Mouse (Mus musculus) embryonic facial prominence, embryonic 13.5 days (tissue): ENCODE measurements around the gene Syt17. TPM values are rescaled to one million over a fixed set of nuclear protein-coding genes. Genes with fewer than 3 reads are reported as not detected.
"Not testable (repeated sequence)": the region's sequence is repeated elsewhere in the genome, so short reads cannot be mapped to it uniquely, and the experiment has no call there.

Experiments
- ATAC-seq: fragments of 200-750 bp; cut with Nextera tagmentation; 2 replicates; pipeline ENCODE4 v1.8.0; 2017; ENCODE audit warnings: low read depth; ENCODE audit not compliant: insufficient number of reproducible peaks, insufficient read depth, low FRiP score, low TSS enrichment
- H3K27ac ChIP-seq: fragments of 300-500 bp; sonication (generic); 2 replicates; pipeline ENCODE4 v1.5.1; 2015; ENCODE audit warnings: moderate library complexity, mild to moderate bottlenecking, inconsistent platforms
- H3K27me3 ChIP-seq: fragments of 300-500 bp; sonication (generic); 2 replicates; pipeline ENCODE4 v1.6.1; 2015; ENCODE audit warnings: mild to moderate bottlenecking, inconsistent platforms
- H3K36me3 ChIP-seq: fragments of 300-500 bp; sonication (generic); 2 replicates; pipeline ENCODE4 v1.6.1; 2015; ENCODE audit warnings: mild to moderate bottlenecking, inconsistent platforms
- H3K4me1 ChIP-seq: fragments of 300-500 bp; sonication (generic); 2 replicates; pipeline ENCODE4 v1.6.1; 2015; ENCODE audit warnings: inconsistent platforms
- H3K4me2 ChIP-seq: fragments of 300-500 bp; sonication (generic); 2 replicates; pipeline ENCODE4 v1.6.1; 2015; ENCODE audit warnings: moderate library complexity, mild to moderate bottlenecking, inconsistent platforms
- H3K4me3 ChIP-seq: fragments of 300-500 bp; sonication (generic); 2 replicates; pipeline ENCODE4 v1.5.1; 2015; ENCODE audit warnings: mild to moderate bottlenecking, inconsistent platforms
- H3K9ac ChIP-seq: fragments of 300-500 bp; sonication (generic); 2 replicates; pipeline ENCODE4 v1.6.1; 2015; ENCODE audit warnings: mild to moderate bottlenecking, inconsistent platforms
- H3K9me3 ChIP-seq: fragments of 300-500 bp; sonication (generic); 2 replicates; pipeline ENCODE4 v1.6.1; 2016; ENCODE audit warnings: inconsistent platforms
- WGBS: fragments of 180-500 bp; shearing (Covaris S2); methylation state at CpG from one replicate; pipeline ENCODE4 v1.1.7; 2015; ENCODE audit warnings: mixed read lengths; 5-methylcytosine and 5-hydroxymethylcytosine counted together
- polyA plus RNA-seq: library from polyadenylated mRNA; unstranded; fragments of >200 nt; fragmentation: Nextera tagmentation; extraction: Ambion mirVana; gene quantifications from 2 replicates; pipeline ENCODE4 v1.2.1, GENCODE M21; 2015

The Syt17 gene
- polyA plus RNA-seq, 1 experiment from 2014 or later = 1.9 TPM

GRCm38 (mm10) chr7:118369705-118370104, 78.3 kb downstream of the Syt17 start:
- ATAC-seq = no peak
- no peak overlapping the region for H3K9ac ChIP-seq
- H3K9me3 ChIP-seq = no peaks in the 10 kb centered on the region
- WGBS = 54% methylated on average over 2 of the region's 2 CpGs
- H3K36me3 ChIP-seq = no peaks in the 10 kb centered on the region
- H3K27ac ChIP-seq = no peak overlapping the region
- H3K27me3 ChIP-seq = no peaks in the 10 kb centered on the region
- no peak overlapping the region for H3K4me2 ChIP-seq
- H3K4me1 ChIP-seq = peaks cover 20% of the 10 kb centered on the region
- no peak overlapping the region for H3K4me3 ChIP-seq

- no peak; the same call in 1 of the 2 replicates for ATAC-seq
- Histone ChIP-seq H3K36me3 (no peaks in the 10 kb centered on the region), H3K4me3 (no peak overlapping the region), H3K4me1 (peaks cover 33% of the 10 kb centered on the region), H3K9ac (no peak overlapping the region), H3K27me3 (no peaks in the 10 kb centered on the region; the same call in 1 of the 2 replicates), H3K9me3 (no peaks in the 10 kb centered on the region), H3K27ac (peak overlapping the region; percentile 60), H3K4me2 (no peak overlapping the region)
- 32% methylated on average over 3 of the region's 3 CpGs for WGBS
These were observed 82.1 kb downstream of the Syt17 start for GRCm38 (mm10) chr7:118365902-118366301.

GRCm38 (mm10) chr7:118365251-118365650, 82.8 kb downstream of the Syt17 start:
- Histone ChIP-seq H3K27ac (peak overlapping the region; percentile 76), H3K27me3 (no peaks in the 10 kb centered on the region; the same call in 1 of the 2 replicates), H3K9ac (no peak overlapping the region), H3K36me3 (no peaks in the 10 kb centered on the region), H3K4me2 (peak overlapping the region; percentile 19; the same call in 1 of the 2 replicates), H3K4me3 (no peak overlapping the region), H3K4me1 (peaks cover 33% of the 10 kb centered on the region), H3K9me3 (no peaks in the 10 kb centered on the region)
- ATAC-seq = no peak
- WGBS = 30% methylated on average over 6 of the region's 6 CpGs

GRCm38 (mm10) chr7:118364353-118365007, 83.5 kb downstream of the Syt17 start:
- ATAC-seq = 0 out of 2 replicates have a peak, but pooled peaks have one; percentile 67
- peak overlapping the region; percentile 76; the same call in 1 of the 2 replicates for H3K27ac ChIP-seq
- 28% methylated on average over 7 of the region's 7 CpGs for WGBS

GRCm38 (mm10) chr7:118363587-118364233, 84.3 kb downstream of the Syt17 start:
- H3K9me3 ChIP-seq = no peaks in the 10 kb centered on the region
- no peak overlapping the region for H3K27ac ChIP-seq
- peaks cover 33% of the 10 kb centered on the region for H3K4me1 ChIP-seq
- no peak overlapping the region for H3K4me3 ChIP-seq
- H3K27me3 ChIP-seq = no peaks in the 10 kb centered on the region; the same call in 1 of the 2 replicates
- H3K36me3 ChIP-seq = no peaks in the 10 kb centered on the region
- no peak overlapping the region for H3K9ac ChIP-seq
- ATAC-seq = no peak
- 63% methylated on average over 6 of the region's 6 CpGs for WGBS
- no peak overlapping the region for H3K4me2 ChIP-seq

More at GRCm38 (mm10) chr7:118364353-118365007, 83.5 kb downstream of the Syt17 start:
- Histone ChIP-seq H3K9me3 (no peaks in the 10 kb centered on the region), H3K27me3 (no peaks in the 10 kb centered on the region; the same call in 1 of the 2 replicates), H3K9ac (no peak overlapping the region), H3K4me2 (no peak overlapping the region), H3K4me3 (no peak overlapping the region), H3K36me3 (no peaks in the 10 kb centered on the region), H3K4me1 (peaks cover 33% of the 10 kb centered on the region)

- Histone ChIP-seq H3K27ac (no peak overlapping the region), H3K9ac (no peak overlapping the region), H3K36me3 (no peaks in the 10 kb centered on the region), H3K9me3 (no peaks in the 10 kb centered on the region), H3K27me3 (no peaks in the 10 kb centered on the region; the same call in 1 of the 2 replicates), H3K4me2 (no peak overlapping the region), H3K4me3 (no peak overlapping the region), H3K4me1 (peaks cover 33% of the 10 kb centered on the region)
- 60% methylated on average over 1 of the region's 1 CpGs for WGBS
- ATAC-seq = no peak
These were observed 85.1 kb downstream of the Syt17 start for GRCm38 (mm10) chr7:118362931-118363330.

- Histone ChIP-seq H3K4me3 (no peak overlapping the region), H3K27me3 (no peaks in the 10 kb centered on the region; the same call in 1 of the 2 replicates), H3K9ac (no peak overlapping the region), H3K36me3 (no peaks in the 10 kb centered on the region), H3K4me2 (no peak overlapping the region), H3K27ac (no peak overlapping the region), H3K9me3 (no peaks in the 10 kb centered on the region), H3K4me1 (peaks cover 33% of the 10 kb centered on the region)
- no peak for ATAC-seq
- 46% methylated on average over 3 of the region's 3 CpGs for WGBS
These were observed 85.8 kb downstream of the Syt17 start for GRCm38 (mm10) chr7:118362258-118362657.

GRCm38 (mm10) chr7:118358977-118359376, 89.0 kb downstream of the Syt17 start:
- Histone ChIP-seq H3K27ac (no peak overlapping the region), H3K4me2 (no peak overlapping the region), H3K9ac (no peak overlapping the region), H3K9me3 (no peaks in the 10 kb centered on the region), H3K4me1 (peaks cover 6% of the 10 kb centered on the region), H3K27me3 (no peaks in the 10 kb centered on the region; the same call in 1 of the 2 replicates), H3K36me3 (no peaks in the 10 kb centered on the region), H3K4me3 (no peak overlapping the region)
- 47% methylated on average over 3 of the region's 3 CpGs for WGBS
- no peak for ATAC-seq

- not testable (repeated sequence) for ATAC-seq, H3K27me3 ChIP-seq, H3K27ac ChIP-seq, H3K4me2 ChIP-seq, H3K4me3 ChIP-seq, H3K36me3 ChIP-seq, H3K9me3 ChIP-seq, H3K9ac ChIP-seq, H3K4me1 ChIP-seq
- WGBS = 75% methylated on average over 8 of the region's 8 CpGs
These were observed 91.5 kb downstream of the Syt17 start for GRCm38 (mm10) chr7:118356410-118357005.

- Histone ChIP-seq H3K36me3 (no peaks in the 10 kb centered on the region), H3K27ac (no peak overlapping the region), H3K4me2 (no peak overlapping the region), H3K4me1 (no peaks in the 10 kb centered on the region), H3K4me3 (no peak overlapping the region), H3K9me3 (peaks cover 5% of the 10 kb centered on the region; the same call in 1 of the 2 replicates), H3K9ac (no peak overlapping the region), H3K27me3 (no peaks in the 10 kb centered on the region)
- 52% methylated on average over 2 of the region's 2 CpGs for WGBS
- no peak for ATAC-seq
These were observed 97.2 kb downstream of the Syt17 start for GRCm38 (mm10) chr7:118350840-118351239.

- ATAC-seq = no peak
These were observed 101.1 kb downstream of the Syt17 start for GRCm38 (mm10) chr7:118346943-118347342.

More at GRCm38 (mm10) chr7:118346943-118347342, 101.1 kb downstream of the Syt17 start:
- Histone ChIP-seq H3K4me2 (no peak overlapping the region), H3K9me3 (peaks cover 5% of the 10 kb centered on the region; the same call in 1 of the 2 replicates), H3K27me3 (no peaks in the 10 kb centered on the region), H3K9ac (no peak overlapping the region), H3K27ac (no peak overlapping the region), H3K36me3 (no peaks in the 10 kb centered on the region), H3K4me1 (no peaks in the 10 kb centered on the region), H3K4me3 (no peak overlapping the region)
- WGBS = 75% methylated on average over 2 of the region's 2 CpGs
